Mouse (Mus musculus) forebrain, embryonic 11.5 days (tissue): ENCODE measurements around the gene Crim1. TPM values are rescaled to one million over a fixed set of nuclear protein-coding genes. Genes with fewer than 3 reads are reported as not detected.

Source experiments
- ATAC-seq: fragments of 200-750 bp; cut with Nextera tagmentation; replicated peaks from 2 replicates; pipeline ENCODE4 v1.8.0; 2017; ENCODE audit warnings: moderate TSS enrichment; ENCODE audit not compliant: low FRiP score
- DNase-seq: peaks from one replicate; pipeline ENCODE4 v3.0.0-alpha.2; 2017; ENCODE audit warnings: low spot score
- H3K27ac ChIP-seq: fragments of 300-500 bp; sonication (generic); 2 replicates; pipeline ENCODE4 v1.5.1; 2014; ENCODE audit warnings: low read depth, low read length
- H3K27me3 ChIP-seq: fragments of 300-500 bp; sonication (generic); 2 replicates; pipeline ENCODE4 v1.6.1; 2014; ENCODE audit warnings: mild to moderate bottlenecking, low read length, mixed read lengths; ENCODE audit not compliant: control insufficient read depth, insufficient read depth
- H3K36me3 ChIP-seq: fragments of 300-500 bp; sonication (generic); 2 replicates; pipeline ENCODE4 v1.6.1; 2014; ENCODE audit warnings: mild to moderate bottlenecking, low read length, moderate library complexity, mixed read lengths; ENCODE audit not compliant: control insufficient read depth, insufficient read depth
- H3K4me1 ChIP-seq: fragments of 300-500 bp; sonication (generic); replicated peaks from 2 replicates; pipeline ENCODE4 v1.6.1; 2014; ENCODE audit warnings: low read length, mixed read lengths; ENCODE audit not compliant: control insufficient read depth, insufficient read depth
- H3K4me2 ChIP-seq: fragments of 300-500 bp; sonication (generic); 2 replicates; pipeline ENCODE4 v1.6.1; 2014; ENCODE audit warnings: low read depth, mild to moderate bottlenecking, low read length, moderate library complexity, mixed read lengths; ENCODE audit not compliant: severe bottlenecking
- H3K4me3 ChIP-seq: fragments of 300-500 bp; sonication (generic); 2 replicates; pipeline ENCODE4 v1.5.1; 2014; ENCODE audit warnings: low read depth, low read length
- H3K9ac ChIP-seq: fragments of 300-500 bp; sonication (generic); 2 replicates; pipeline ENCODE4 v1.6.1; 2014; ENCODE audit warnings: low read length
- H3K9me3 ChIP-seq: fragments of 300-500 bp; sonication (generic); 2 replicates; pipeline ENCODE4 v1.6.1; 2016; ENCODE audit warnings: low read length, mixed read lengths; ENCODE audit not compliant: control insufficient read depth
- WGBS: fragments of 180-500 bp; shearing (Covaris S2); extraction: QIAGEN DNeasy Blood & Tissue Kit; methylation state at CpG from one replicate; pipeline ENCODE4 v1.1.7; 2014; 5-methylcytosine and 5-hydroxymethylcytosine counted together
- polyA plus RNA-seq: library from polyadenylated mRNA; unstranded; fragments of >200 nt; fragmentation: Nextera tagmentation; extraction: Ambion mirVana; gene quantifications from 2 replicates; pipeline ENCODE4 v1.2.1, GENCODE M21; 2014

Gene Crim1
- polyA plus RNA-seq, 1 experiment from 2014 or later = 2.7 TPM

GRCm38 (mm10) chr17:78401311-78401710 is 201.3 kb downstream of the Crim1 start:
- Histone ChIP-seq H3K9me3 (no peaks in the 10 kb centered on the region), H3K9ac (no peak overlapping the region), H3K27me3 (no peaks in the 10 kb centered on the region), H3K27ac (no peak overlapping the region), H3K4me3 (no peak overlapping the region), H3K4me1 (no peaks in the 10 kb centered on the region), H3K4me2 (no peak overlapping the region), H3K36me3 (no peaks in the 10 kb centered on the region; the same call in 1 of the 2 replicates)
- 77% methylated on average over 6 of the region's 6 CpGs for WGBS
- ATAC-seq = no peak
- DNase-seq = no peak

- Histone ChIP-seq H3K27me3 (no peaks in the 10 kb centered on the region), H3K4me3 (no peak overlapping the region), H3K4me1 (no peaks in the 10 kb centered on the region), H3K9me3 (no peaks in the 10 kb centered on the region), H3K4me2 (no peak overlapping the region), H3K27ac (no peak overlapping the region), H3K36me3 (no peaks in the 10 kb centered on the region; the same call in 1 of the 2 replicates), H3K9ac (no peak overlapping the region)
- no peak for DNase-seq
- ATAC-seq = no peak
- 45% methylated on average over 4 of the region's 4 CpGs for WGBS
These were observed 201.7 kb downstream of the Crim1 start for GRCm38 (mm10) chr17:78401713-78402112.

- no peak for DNase-seq
- 88% methylated on average over 6 of the region's 6 CpGs for WGBS
These were observed 202.1 kb downstream of the Crim1 start for GRCm38 (mm10) chr17:78402174-78402573.

GRCm38 (mm10) chr17:78403229-78403628 is 203.2 kb downstream of the Crim1 start:
- Histone ChIP-seq H3K27ac (no peak overlapping the region), H3K9ac (no peak overlapping the region), H3K27me3 (no peaks in the 10 kb centered on the region), H3K4me2 (no peak overlapping the region), H3K9me3 (no peaks in the 10 kb centered on the region), H3K4me1 (no peaks in the 10 kb centered on the region), H3K4me3 (no peak overlapping the region), H3K36me3 (no peaks in the 10 kb centered on the region; the same call in 1 of the 2 replicates)
- ATAC-seq (no peak), DNase-seq (no peak)
- 92% methylated on average over 4 of the region's 4 CpGs for WGBS

More at GRCm38 (mm10) chr17:78402174-78402573, 202.1 kb downstream of the Crim1 start:
- Histone ChIP-seq H3K36me3 (no peaks in the 10 kb centered on the region; the same call in 1 of the 2 replicates), H3K4me3 (no peak overlapping the region), H3K9ac (no peak overlapping the region), H3K4me1 (no peaks in the 10 kb centered on the region), H3K4me2 (no peak overlapping the region), H3K27ac (no peak overlapping the region), H3K9me3 (no peaks in the 10 kb centered on the region), H3K27me3 (no peaks in the 10 kb centered on the region)
- no peak for ATAC-seq

GRCm38 (mm10) chr17:78403804-78404203 is 203.8 kb downstream of the Crim1 start:
- H3K9ac ChIP-seq = no peak overlapping the region
- no peak overlapping the region for H3K4me3 ChIP-seq
- no peak overlapping the region for H3K27ac ChIP-seq
- no peaks in the 10 kb centered on the region for H3K27me3 ChIP-seq
- WGBS = 94% methylated on average over 9 of the region's 9 CpGs
- H3K9me3 ChIP-seq = no peaks in the 10 kb centered on the region
- DNase-seq = no peak
- no peak for ATAC-seq
- no peaks in the 10 kb centered on the region for H3K4me1 ChIP-seq
- no peak overlapping the region for H3K4me2 ChIP-seq
- no peaks in the 10 kb centered on the region; the same call in 1 of the 2 replicates for H3K36me3 ChIP-seq

GRCm38 (mm10) chr17:78405336-78405735 is 205.3 kb downstream of the Crim1 start:
- Histone ChIP-seq H3K4me1 (no peaks in the 10 kb centered on the region), H3K4me2 (no peak overlapping the region), H3K9me3 (no peaks in the 10 kb centered on the region), H3K27me3 (no peaks in the 10 kb centered on the region), H3K9ac (no peak overlapping the region), H3K27ac (no peak overlapping the region), H3K36me3 (no peaks in the 10 kb centered on the region; the same call in 1 of the 2 replicates), H3K4me3 (no peak overlapping the region)
- ATAC-seq (no peak), DNase-seq (no peak)
- 88% methylated on average over 3 of the region's 3 CpGs for WGBS

GRCm38 (mm10) chr17:78406854-78407253 is 206.8 kb downstream of the Crim1 start:
- Histone ChIP-seq H3K4me2 (no peak overlapping the region), H3K9me3 (no peaks in the 10 kb centered on the region), H3K9ac (no peak overlapping the region), H3K4me1 (no peaks in the 10 kb centered on the region), H3K27me3 (no peaks in the 10 kb centered on the region), H3K27ac (no peak overlapping the region), H3K36me3 (no peaks in the 10 kb centered on the region; the same call in 1 of the 2 replicates), H3K4me3 (no peak overlapping the region)
- 81% methylated on average over 10 of the region's 10 CpGs for WGBS
- DNase-seq = no peak
- ATAC-seq = no peak

GRCm38 (mm10) chr17:78407581-78407980 is 207.5 kb downstream of the Crim1 start:
- Histone ChIP-seq H3K36me3 (no peaks in the 10 kb centered on the region; the same call in 1 of the 2 replicates), H3K27me3 (no peaks in the 10 kb centered on the region), H3K4me1 (no peaks in the 10 kb centered on the region), H3K9me3 (no peaks in the 10 kb centered on the region), H3K27ac (no peak overlapping the region), H3K4me3 (no peak overlapping the region), H3K9ac (no peak overlapping the region), H3K4me2 (no peak overlapping the region)
- WGBS = 85% methylated on average over 4 of the region's 4 CpGs
- ATAC-seq (no peak), DNase-seq (no peak)

- no peak for ATAC-seq
These were observed 208.3 kb downstream of the Crim1 start for GRCm38 (mm10) chr17:78408386-78408785.

More at GRCm38 (mm10) chr17:78408386-78408785, 208.3 kb downstream of the Crim1 start:
- H3K9ac ChIP-seq = no peak overlapping the region
- H3K27me3 ChIP-seq = no peaks in the 10 kb centered on the region
- H3K4me3 ChIP-seq = no peak overlapping the region
- no peak overlapping the region for H3K4me2 ChIP-seq
- no peaks in the 10 kb centered on the region; the same call in 1 of the 2 replicates for H3K36me3 ChIP-seq
- no peaks in the 10 kb centered on the region for H3K4me1 ChIP-seq
- no peaks in the 10 kb centered on the region for H3K9me3 ChIP-seq
- DNase-seq = no peak
- no peak overlapping the region for H3K27ac ChIP-seq
- WGBS = 92% methylated on average over 10 of the region's 10 CpGs
